24 mouse cellular contexts compared by ENCODE assay signal in genomic region chr5:129282826-129283225, GRCm38 (mm10).
DNase-seq lines count a peak whose midpoint lies in the region; ATAC-seq and TF ChIP-seq lines count a peak whose summit lies in the region.
"Had no signal": no experiment of that assay in that cellular context is flagged by ENCODE, and none has a peak within 500 bp of the region (broad histone marks: within the 10 kb centered on the region; RNA-seq: fewer than 3 reads in every experiment).

No protein-coding gene starts in this region.

- H3K27ac ChIP-seq in hindbrain, embryonic 11.5 days (ENCODE audit: low read depth, low read length) = peak overlapping the region; percentile 70
- H3K27ac ChIP-seq in hindbrain, postnatal 0 days = no peak overlapping the region
- peak overlapping the region; percentile 6; the same call in 1 of the 2 replicates for H3K27ac ChIP-seq in stomach, embryonic 14.5 days (ENCODE audit: low read length)
- H3K27ac ChIP-seq in stomach, postnatal 0 days (replicated peaks) = no peak overlapping the region
- peak overlapping the region; percentile 41; the same call in 1 of the 2 replicates for H3K27ac ChIP-seq in hindbrain, embryonic 14.5 days
- H3K27ac ChIP-seq in forebrain, embryonic 12.5 days = no peak overlapping the region
- H3K27ac ChIP-seq in kidney, adult 2 months (ENCODE audit: insufficient read depth, low read depth, low read length) = no peak overlapping the region
- H3K27ac ChIP-seq: embryonic facial prominence, embryonic 10.5 days; embryonic facial prominence, embryonic 15.5 days; forebrain, embryonic 13.5 days; limb, embryonic 13.5 days; lung, embryonic 15.5 days had no signal

- 14% methylated on average over 5 of the region's 5 CpGs for WGBS in hindbrain, embryonic 11.5 days
- WGBS in hindbrain, postnatal 0 days = 22% methylated on average over 5 of the region's 5 CpGs
- WGBS in stomach, embryonic 14.5 days = 16% methylated on average over 5 of the region's 5 CpGs
- 19% methylated on average over 5 of the region's 5 CpGs for WGBS in stomach, postnatal 0 days
- WGBS in hindbrain, embryonic 14.5 days = 22% methylated on average over 5 of the region's 5 CpGs
- WGBS in forebrain, embryonic 12.5 days = 19% methylated on average over 5 of the region's 5 CpGs
- WGBS in kidney, adult 2 months = 30% methylated on average over 5 of the region's 5 CpGs

- no peak overlapping the region for H3K9ac ChIP-seq in hindbrain, embryonic 11.5 days (ENCODE audit: low read depth, low read length)
- H3K9ac ChIP-seq in hindbrain, postnatal 0 days (replicated peaks; ENCODE audit: low read length) = no peak overlapping the region
- H3K9ac ChIP-seq in stomach, embryonic 14.5 days (replicated peaks; ENCODE audit: low read depth, low read length) = no peak overlapping the region
- H3K9ac ChIP-seq in stomach, postnatal 0 days (ENCODE audit: low read length) = no peak overlapping the region
- H3K9ac ChIP-seq in hindbrain, embryonic 14.5 days = no peak overlapping the region
- no peak overlapping the region for H3K9ac ChIP-seq in forebrain, embryonic 12.5 days
- H3K9ac ChIP-seq: embryonic facial prominence, embryonic 15.5 days; forebrain, embryonic 13.5 days; limb, embryonic 13.5 days; lung, embryonic 15.5 days had no signal

- H3K4me3 ChIP-seq in hindbrain, embryonic 11.5 days (ENCODE audit: low read depth, low read length) = no peak overlapping the region
- no peak overlapping the region for H3K4me3 ChIP-seq in hindbrain, postnatal 0 days (ENCODE audit: low read length)
- H3K4me3 ChIP-seq in stomach, embryonic 14.5 days (ENCODE audit: low read depth, low read length) = no peak overlapping the region
- no peak overlapping the region for H3K4me3 ChIP-seq in stomach, postnatal 0 days (ENCODE audit: low read depth, low read length)
- H3K4me3 ChIP-seq in hindbrain, embryonic 14.5 days (replicated peaks; ENCODE audit: low read length) = no peak overlapping the region
- no peak overlapping the region for H3K4me3 ChIP-seq in forebrain, embryonic 12.5 days (replicated peaks)
- H3K4me3 ChIP-seq in kidney, adult 2 months (ENCODE audit: insufficient read depth, low read depth, low read length) = no peak overlapping the region
- H3K4me3 ChIP-seq: embryonic facial prominence, embryonic 10.5 days; embryonic facial prominence, embryonic 15.5 days; forebrain, embryonic 13.5 days; limb, embryonic 13.5 days; lung, embryonic 15.5 days had no signal

- H3K9me3 ChIP-seq in hindbrain, embryonic 11.5 days (ENCODE audit: control insufficient read depth, low read length) = no peaks in the 10 kb centered on the region
- no peaks in the 10 kb centered on the region for H3K9me3 ChIP-seq in hindbrain, postnatal 0 days (ENCODE audit: low read length)
- no peaks in the 10 kb centered on the region for H3K9me3 ChIP-seq in stomach, embryonic 14.5 days (ENCODE audit: control insufficient read depth, low read depth, low read length)
- no peaks in the 10 kb centered on the region for H3K9me3 ChIP-seq in stomach, postnatal 0 days (ENCODE audit: control insufficient read depth, low read length)
- no peaks in the 10 kb centered on the region for H3K9me3 ChIP-seq in hindbrain, embryonic 14.5 days (ENCODE audit: control insufficient read depth, low read length)
- H3K9me3 ChIP-seq in forebrain, embryonic 12.5 days = no peaks in the 10 kb centered on the region
- H3K9me3 ChIP-seq: embryonic facial prominence, embryonic 10.5 days; embryonic facial prominence, embryonic 15.5 days; forebrain, embryonic 13.5 days; limb, embryonic 13.5 days; lung, embryonic 15.5 days had no signal

- no peak for ATAC-seq in hindbrain, embryonic 11.5 days (ENCODE audit: low FRiP score)
- ATAC-seq in hindbrain, postnatal 0 days = no peak
- no peak for ATAC-seq in stomach, embryonic 14.5 days (ENCODE audit: insufficient number of reproducible peaks, insufficient read depth, low FRiP score, low read depth)
- no peak for ATAC-seq in stomach, postnatal 0 days (ENCODE audit: low FRiP score, low TSS enrichment)
- no peak for ATAC-seq in hindbrain, embryonic 14.5 days (ENCODE audit: low FRiP score)
- no peak for ATAC-seq in forebrain, embryonic 12.5 days (ENCODE audit: low FRiP score)
- ATAC-seq: activated CD4-positive, CD25-positive, alpha-beta regulatory T cell, adult 4 months; forebrain, embryonic 13.5 days; intestine, embryonic 16.5 days had no signal

- no peak for TF ChIP-seq CTCF in hindbrain, postnatal 0 days (IDR thresholded peaks at IDR 0.05; ENCODE audit: low read depth)
- no peak for TF ChIP-seq CTCF in stomach, postnatal 0 days (IDR thresholded peaks at IDR 0.05; ENCODE audit: low read depth)
- no peak for TF ChIP-seq CTCF in kidney, adult 2 months (conservative IDR thresholded peaks at IDR 0.05; ENCODE audit: insufficient read depth, insufficient read length, low read depth, low read length)

- peaks cover 6% of the 10 kb centered on the region; the same call in 1 of the 2 replicates for H3K4me1 ChIP-seq in hindbrain, embryonic 11.5 days (replicated peaks; ENCODE audit: control insufficient read depth, insufficient read depth, low read length)
- H3K4me1 ChIP-seq in hindbrain, postnatal 0 days (ENCODE audit: insufficient read depth, low read length) = 0 out of 2 replicates have a peak, but pooled peaks cover 2% of the 10 kb centered on the region
- H3K4me1 ChIP-seq in stomach, embryonic 14.5 days (ENCODE audit: control insufficient read depth, insufficient read depth, low read length) = peaks cover 12% of the 10 kb centered on the region; the same call in 1 of the 2 replicates
- H3K4me1 ChIP-seq in stomach, postnatal 0 days (replicated peaks; ENCODE audit: control insufficient read depth, insufficient read depth) = no peaks in the 10 kb centered on the region
- H3K4me1 ChIP-seq in hindbrain, embryonic 14.5 days (replicated peaks; ENCODE audit: control insufficient read depth, insufficient read depth, low read length) = peaks cover 21% of the 10 kb centered on the region
- H3K4me1 ChIP-seq in forebrain, embryonic 12.5 days = peaks cover 24% of the 10 kb centered on the region
- H3K4me1 ChIP-seq in kidney, adult 2 months (ENCODE audit: control insufficient read depth, insufficient read depth, low read length) = no peaks in the 10 kb centered on the region
- H3K4me1 ChIP-seq: embryonic facial prominence, embryonic 15.5 days; limb, embryonic 13.5 days; lung, embryonic 15.5 days had no signal

- no peak overlapping the region for H3K4me2 ChIP-seq in hindbrain, embryonic 11.5 days (replicated peaks; ENCODE audit: low read depth, low read length)
- H3K4me2 ChIP-seq in hindbrain, postnatal 0 days (ENCODE audit: low read depth, low read length) = no peak overlapping the region
- H3K4me2 ChIP-seq in stomach, embryonic 14.5 days (replicated peaks; ENCODE audit: low read depth, low read length) = no peak overlapping the region
- H3K4me2 ChIP-seq in stomach, postnatal 0 days (replicated peaks; ENCODE audit: low read depth) = no peak overlapping the region
- H3K4me2 ChIP-seq in hindbrain, embryonic 14.5 days (replicated peaks) = no peak overlapping the region
- no peak overlapping the region for H3K4me2 ChIP-seq in forebrain, embryonic 12.5 days
- H3K4me2 ChIP-seq: embryonic facial prominence, embryonic 15.5 days; forebrain, embryonic 13.5 days; limb, embryonic 13.5 days; liver, embryonic 11.5 days; lung, embryonic 15.5 days had no signal

- no peaks in the 10 kb centered on the region for H3K36me3 ChIP-seq in hindbrain, embryonic 11.5 days (ENCODE audit: control insufficient read depth, insufficient read depth, low read length)
- no peaks in the 10 kb centered on the region for H3K36me3 ChIP-seq in hindbrain, postnatal 0 days (ENCODE audit: insufficient read depth, low read length)
- H3K36me3 ChIP-seq in stomach, embryonic 14.5 days (ENCODE audit: control insufficient read depth, insufficient read depth, low read length) = no peaks in the 10 kb centered on the region
- no peaks in the 10 kb centered on the region for H3K36me3 ChIP-seq in stomach, postnatal 0 days (ENCODE audit: control insufficient read depth, insufficient read depth, low read length)
- H3K36me3 ChIP-seq in hindbrain, embryonic 14.5 days (replicated peaks; ENCODE audit: control insufficient read depth, insufficient read depth) = no peaks in the 10 kb centered on the region
- no peaks in the 10 kb centered on the region for H3K36me3 ChIP-seq in forebrain, embryonic 12.5 days (replicated peaks)
- no peaks in the 10 kb centered on the region for H3K36me3 ChIP-seq in kidney, adult 2 months (ENCODE audit: control insufficient read depth, insufficient read depth, low read length)
- H3K36me3 ChIP-seq: embryonic facial prominence, embryonic 10.5 days; embryonic facial prominence, embryonic 15.5 days; limb, embryonic 13.5 days; lung, embryonic 15.5 days had no signal

- no peak for TF ChIP-seq POLR2A in kidney, adult 2 months (IDR thresholded peaks at IDR 0.05; ENCODE audit: low read depth, low read length)

- H3K27me3 ChIP-seq in hindbrain, embryonic 11.5 days (ENCODE audit: control insufficient read depth, insufficient read depth, low read length) = no peaks in the 10 kb centered on the region
- H3K27me3 ChIP-seq in hindbrain, postnatal 0 days (ENCODE audit: insufficient read depth, low read length) = no peaks in the 10 kb centered on the region
- no peaks in the 10 kb centered on the region for H3K27me3 ChIP-seq in stomach, embryonic 14.5 days (ENCODE audit: control insufficient read depth, insufficient read depth, low read length)
- no peaks in the 10 kb centered on the region for H3K27me3 ChIP-seq in stomach, postnatal 0 days (ENCODE audit: control insufficient read depth, insufficient read depth, low read length)
- H3K27me3 ChIP-seq in hindbrain, embryonic 14.5 days (ENCODE audit: control insufficient read depth, insufficient read depth, low read length) = no peaks in the 10 kb centered on the region
- no peaks in the 10 kb centered on the region; the same call in 1 of the 2 replicates for H3K27me3 ChIP-seq in forebrain, embryonic 12.5 days
- no peaks in the 10 kb centered on the region for H3K27me3 ChIP-seq in kidney, adult 2 months (replicated peaks; ENCODE audit: control insufficient read depth, insufficient read depth, low read length)
- H3K27me3 ChIP-seq: embryonic facial prominence, embryonic 15.5 days; lung, embryonic 15.5 days had no signal

- DNase-seq in hindbrain, embryonic 11.5 days (ENCODE audit: low spot score) = peak; percentile 41
- DNase-seq in hindbrain, postnatal 0 days (ENCODE audit: low spot score) = no peak
- no peak for DNase-seq in stomach, postnatal 0 days (ENCODE audit: low spot score)
- no peak for DNase-seq in hindbrain, embryonic 14.5 days (ENCODE audit: low spot score)
- DNase-seq in kidney, adult 2 months = no peak
- DNase-seq: adrenal gland, adult 2 months; adrenal gland, postnatal 36 days; cerebellum, adult 2 months; cerebellum, postnatal 14 days; gastrocnemius, postnatal 10 days; heart, postnatal 14 days; kidney, postnatal 25 days; right cerebral cortex, adult 18-20 months; spleen, adult 18-20 months had no signal

- TF ChIP-seq EP300 in stomach, postnatal 0 days (optimal IDR thresholded peaks at IDR 0.05) = no peak

Comparison
In these comparisons a context has a peak if more than half of its experiments do, and no peak if none do; other contexts are left out.
1. H3K27ac ChIP-seq: peak in hindbrain, embryonic 11.5 days (single experiment), stomach, embryonic 14.5 days (single experiment) and hindbrain, embryonic 14.5 days (single experiment); none in hindbrain, postnatal 0 days (single experiment), stomach, postnatal 0 days (single experiment), forebrain, embryonic 12.5 days (single experiment) and kidney, adult 2 months (single experiment).